Mouse (Mus musculus): ENCODE results near the gene Dnaja3. TPM values are rescaled to one million over a fixed set of nuclear protein-coding genes. Genes with fewer than 3 reads are reported as not detected.
"Not testable (repeated sequence)": the region's sequence is repeated elsewhere in the genome, so short reads cannot be mapped to it uniquely, and the experiment has no call there.

Gene Dnaja3
- polyA plus RNA-seq, 2 experiments, result 18.8 to 34.1 TPM

GRCm38 (mm10) chr16:4736262-4736661 is 96.5 kb downstream of the Dnaja3 start:
- H3K27me3 ChIP-seq (ENCODE audit: control insufficient read depth, insufficient read depth, low read length), result no peaks in the 10 kb centered on the region
- no peak overlapping the region for H3K4me2 ChIP-seq (ENCODE audit: low read depth)
- H3K27ac ChIP-seq, result no peak overlapping the region
- H3K9me3 ChIP-seq (ENCODE audit: control insufficient read depth, low read length), result no peaks in the 10 kb centered on the region
- TF ChIP-seq CTCF (IDR thresholded peaks at IDR 0.05; ENCODE audit: low read depth), result no peak
- no peak for TF ChIP-seq EP300 (IDR thresholded peaks at IDR 0.05; ENCODE audit: low read depth)
- no peaks in the 10 kb centered on the region for H3K36me3 ChIP-seq (replicated peaks; ENCODE audit: control insufficient read depth, insufficient read depth, low read depth)
- ATAC-seq (ENCODE audit: insufficient read depth) (no peak), DNase-seq (ENCODE audit: low read depth in 3 of 3, low spot score in 3 of 3) (no peak)
- H3K9ac ChIP-seq (replicated peaks), result no peak overlapping the region
- no peak overlapping the region for H3K4me3 ChIP-seq (ENCODE audit: insufficient read depth in 1 of 2, low read depth in 2 of 2, low read length in 2 of 2)
- WGBS (ENCODE audit: insufficient replicate concordance), result 58% methylated on average over 2 of the region's 2 CpGs
- H3K4me1 ChIP-seq (replicated peaks; ENCODE audit: control insufficient read depth in 2 of 2, insufficient read depth in 2 of 2, low read length in 1 of 2), result no peaks in the 10 kb centered on the region

GRCm38 (mm10) chr16:4739994-4740393 is 100.2 kb downstream of the Dnaja3 start:
- Histone ChIP-seq H3K4me2 (ENCODE audit: low read depth) (no peak overlapping the region), H3K9ac (replicated peaks) (no peak overlapping the region), H3K4me1 (replicated peaks; ENCODE audit: control insufficient read depth in 2 of 2, insufficient read depth in 2 of 2, low read length in 1 of 2) (no peaks in the 10 kb centered on the region), H3K4me3 (ENCODE audit: insufficient read depth in 1 of 2, low read depth in 2 of 2, low read length in 2 of 2) (no peak overlapping the region), H3K27ac (no peak overlapping the region), H3K9me3 (ENCODE audit: control insufficient read depth, low read length) (no peaks in the 10 kb centered on the region), H3K27me3 (ENCODE audit: control insufficient read depth, insufficient read depth, low read length) (no peaks in the 10 kb centered on the region), H3K36me3 (replicated peaks; ENCODE audit: control insufficient read depth, insufficient read depth, low read depth) (no peaks in the 10 kb centered on the region)
- TF ChIP-seq EP300 (IDR thresholded peaks at IDR 0.05; ENCODE audit: low read depth), result no peak
- no peak for TF ChIP-seq CTCF (IDR thresholded peaks at IDR 0.05; ENCODE audit: low read depth)
- ATAC-seq (ENCODE audit: insufficient read depth) (no peak), DNase-seq (ENCODE audit: low read depth in 3 of 3, low spot score in 3 of 3) (no peak)
- WGBS (ENCODE audit: insufficient replicate concordance), result 66% methylated on average over 2 of the region's 2 CpGs

GRCm38 (mm10) chr16:4742186-4742585 is 102.4 kb downstream of the Dnaja3 start:
- no peaks in the 10 kb centered on the region for H3K4me1 ChIP-seq (replicated peaks; ENCODE audit: control insufficient read depth in 2 of 2, insufficient read depth in 2 of 2, low read length in 1 of 2)
- WGBS (ENCODE audit: insufficient replicate concordance), result 64% methylated on average over 1 of the region's 1 CpGs
- no peaks in the 10 kb centered on the region for H3K9me3 ChIP-seq (ENCODE audit: control insufficient read depth, low read length)
- no peak overlapping the region for H3K27ac ChIP-seq
- H3K36me3 ChIP-seq (replicated peaks; ENCODE audit: control insufficient read depth, insufficient read depth, low read depth), result no peaks in the 10 kb centered on the region
- TF ChIP-seq EP300 (IDR thresholded peaks at IDR 0.05; ENCODE audit: low read depth) (no peak), CTCF (IDR thresholded peaks at IDR 0.05; ENCODE audit: low read depth) (no peak)
- no peak overlapping the region for H3K9ac ChIP-seq (replicated peaks)
- no peak for ATAC-seq (ENCODE audit: insufficient read depth)
- H3K4me2 ChIP-seq (ENCODE audit: low read depth), result no peak overlapping the region
- no peak for DNase-seq (ENCODE audit: low read depth in 3 of 3, low spot score in 3 of 3)
- H3K27me3 ChIP-seq (ENCODE audit: control insufficient read depth, insufficient read depth, low read length), result no peaks in the 10 kb centered on the region
- no peak overlapping the region for H3K4me3 ChIP-seq (ENCODE audit: insufficient read depth in 1 of 2, low read depth in 2 of 2, low read length in 2 of 2)

GRCm38 (mm10) chr16:4752155-4752554 is 112.4 kb downstream of the Dnaja3 start:
- Histone ChIP-seq H3K36me3 (replicated peaks; ENCODE audit: control insufficient read depth, insufficient read depth, low read depth) (no peaks in the 10 kb centered on the region), H3K4me3 (ENCODE audit: insufficient read depth in 1 of 2, low read depth in 2 of 2, low read length in 2 of 2) (no peak overlapping the region), H3K9ac (replicated peaks) (no peak overlapping the region), H3K27me3 (ENCODE audit: control insufficient read depth, insufficient read depth, low read length) (no peaks in the 10 kb centered on the region), H3K9me3 (ENCODE audit: control insufficient read depth, low read length) (no peaks in the 10 kb centered on the region), H3K27ac (no peak overlapping the region), H3K4me1 (replicated peaks; ENCODE audit: control insufficient read depth in 2 of 2, insufficient read depth in 2 of 2, low read length in 1 of 2) (peaks cover 0 to 6% of the 10 kb centered on the region in 2 experiments; a peak in 1 of 4 replicates), H3K4me2 (ENCODE audit: low read depth) (no peak overlapping the region)
- no peak for DNase-seq (ENCODE audit: low read depth in 3 of 3, low spot score in 3 of 3)
- no peak for ATAC-seq (ENCODE audit: insufficient read depth)
- TF ChIP-seq CTCF (IDR thresholded peaks at IDR 0.05; ENCODE audit: low read depth), result no peak
- TF ChIP-seq EP300 (IDR thresholded peaks at IDR 0.05; ENCODE audit: low read depth), result no peak
- 71% methylated on average over 3 of the region's 3 CpGs for WGBS (ENCODE audit: insufficient replicate concordance)

GRCm38 (mm10) chr16:4754045-4754444 is 114.3 kb downstream of the Dnaja3 start:
- Histone ChIP-seq H3K9me3 (ENCODE audit: control insufficient read depth, low read length) (no peaks in the 10 kb centered on the region), H3K36me3 (replicated peaks; ENCODE audit: control insufficient read depth, insufficient read depth, low read depth) (no peaks in the 10 kb centered on the region), H3K27me3 (ENCODE audit: control insufficient read depth, insufficient read depth, low read length) (no peaks in the 10 kb centered on the region), H3K27ac (no peak overlapping the region), H3K4me2 (ENCODE audit: low read depth) (no peak overlapping the region), H3K4me3 (ENCODE audit: insufficient read depth in 1 of 2, low read depth in 2 of 2, low read length in 2 of 2) (no peak overlapping the region), H3K9ac (replicated peaks) (no peak overlapping the region), H3K4me1 (replicated peaks; ENCODE audit: control insufficient read depth in 2 of 2, insufficient read depth in 2 of 2, low read length in 1 of 2) (peaks cover 0 to 6% of the 10 kb centered on the region in 2 experiments; a peak in 1 of 4 replicates)
- 61% methylated on average over 3 of the region's 3 CpGs for WGBS (ENCODE audit: insufficient replicate concordance)
- DNase-seq (ENCODE audit: low read depth in 3 of 3, low spot score in 3 of 3) (no peak), ATAC-seq (ENCODE audit: insufficient read depth) (no peak)
- TF ChIP-seq CTCF (IDR thresholded peaks at IDR 0.05; ENCODE audit: low read depth) (no peak), EP300 (IDR thresholded peaks at IDR 0.05; ENCODE audit: low read depth) (no peak)

- H3K27ac ChIP-seq; H3K27me3 ChIP-seq (ENCODE audit: control insufficient read depth, insufficient read depth, low read length); H3K9me3 ChIP-seq (ENCODE audit: control insufficient read depth, low read length); H3K4me1 ChIP-seq (replicated peaks; ENCODE audit: control insufficient read depth in 2 of 2, insufficient read depth in 2 of 2, low read length in 1 of 2); H3K36me3 ChIP-seq (replicated peaks; ENCODE audit: control insufficient read depth, insufficient read depth, low read depth): not testable (repeated sequence)
- H3K4me3 ChIP-seq (ENCODE audit: insufficient read depth in 1 of 2, low read depth in 2 of 2, low read length in 2 of 2), result peak overlapping the region; percentile 27 to 56; a peak in 3 of 4 replicates
- ATAC-seq (ENCODE audit: insufficient read depth) (peak; percentile 78), DNase-seq (ENCODE audit: low read depth in 3 of 3, low spot score in 3 of 3) (peak in 1 of 3 experiments; percentile 9)
- 4% methylated on average over 24 of the region's 42 CpGs for WGBS (ENCODE audit: insufficient replicate concordance)
- peak overlapping the region; percentile 51 for H3K9ac ChIP-seq (replicated peaks)
- peak overlapping the region; percentile 60 for H3K4me2 ChIP-seq (ENCODE audit: low read depth)
Measured at GRCm38 (mm10) chr16:4756660-4757335, 117.0 kb downstream of the Dnaja3 start.
